Mouse (Mus musculus) megakaryocyte, adult 5-6 weeks (primary cell): ENCODE measurements at regions not wholly inside any gene's neighbourhood (a gene's known extent, or its start where the extent isn't known, plus 50 kb on each side); places are given as distances from the start of the nearest gene placed in this dataset.

ENCODE experiments used
- ATAC-seq: 2 replicates; pipeline ENCODE4 v1.8.0; 2016; ENCODE audit warnings: mild to moderate bottlenecking, inconsistent platforms; ENCODE audit not compliant: poor library complexity, severe bottlenecking

- ATAC-seq: no peak
These were observed 124.1 kb downstream of the Edn3 start for GRCm38 (mm10) chr2:174884232-174885225.

- ATAC-seq: no peak
These were observed 117.4 kb upstream of the Gm14444 start for GRCm38 (mm10) chr2:174892658-174893057.

- ATAC-seq: no peak
These were observed 112.6 kb upstream of the Gm14444 start for GRCm38 (mm10) chr2:174897424-174897823.

- ATAC-seq: no peak
These were observed 109.9 kb upstream of the Gm14444 start for GRCm38 (mm10) chr2:174899940-174900670.

- ATAC-seq: no peak
These were observed 109.4 kb upstream of the Gm14444 start for GRCm38 (mm10) chr2:174900671-174900991.

GRCm38 (mm10) chr2:174901801-174902200 is 108.2 kb upstream of the Gm14444 start:
- no peak for ATAC-seq

GRCm38 (mm10) chr2:174903627-174904026 is 106.4 kb upstream of the Gm14444 start:
- ATAC-seq: no peak

- peak; percentile 55 for ATAC-seq
These were observed 104.0 kb upstream of the Gm14444 start for GRCm38 (mm10) chr2:174905865-174906639.

- ATAC-seq: no peak
These were observed 92.7 kb upstream of the Gm14444 start for GRCm38 (mm10) chr2:174917146-174917905.

GRCm38 (mm10) chr2:174917975-174918374 is 92.1 kb upstream of the Gm14444 start:
- ATAC-seq: no peak

GRCm38 (mm10) chr2:174922208-174922607 is 87.8 kb upstream of the Gm14444 start:
- no peak for ATAC-seq

- ATAC-seq: no peak
These were observed 80.3 kb upstream of the Gm14444 start for GRCm38 (mm10) chr2:174929718-174930117.

- peak; percentile 97 for ATAC-seq
These were observed 77.7 kb upstream of the Gm14444 start for GRCm38 (mm10) chr2:174932137-174933012.

GRCm38 (mm10) chr2:174933013-174933353 is 77.1 kb upstream of the Gm14444 start:
- no peak; the same call in 1 of the 2 replicates for ATAC-seq

GRCm38 (mm10) chr2:174936665-174937064 is 73.4 kb upstream of the Gm14444 start:
- ATAC-seq: peak; percentile 31; the same call in 1 of the 2 replicates

GRCm38 (mm10) chr2:174937930-174938329 is 72.1 kb upstream of the Gm14444 start:
- ATAC-seq: peak; percentile 13; the same call in 1 of the 2 replicates

- ATAC-seq: no peak
These were observed 67.8 kb upstream of the Gm14444 start for GRCm38 (mm10) chr2:174942221-174942620.

- no peak for ATAC-seq
These were observed 61.9 kb upstream of the Gm14444 start for GRCm38 (mm10) chr2:174948106-174948505.
